Mouse (Mus musculus): ENCODE measurements around the gene Pou5f2. TPM values are rescaled to one million over a fixed set of nuclear protein-coding genes. Genes with fewer than 3 reads are reported as not detected.

The Pou5f2 gene
- 4.0 and 5.3 TPM in 2 replicates for total RNA-seq (2017)

DNA sequence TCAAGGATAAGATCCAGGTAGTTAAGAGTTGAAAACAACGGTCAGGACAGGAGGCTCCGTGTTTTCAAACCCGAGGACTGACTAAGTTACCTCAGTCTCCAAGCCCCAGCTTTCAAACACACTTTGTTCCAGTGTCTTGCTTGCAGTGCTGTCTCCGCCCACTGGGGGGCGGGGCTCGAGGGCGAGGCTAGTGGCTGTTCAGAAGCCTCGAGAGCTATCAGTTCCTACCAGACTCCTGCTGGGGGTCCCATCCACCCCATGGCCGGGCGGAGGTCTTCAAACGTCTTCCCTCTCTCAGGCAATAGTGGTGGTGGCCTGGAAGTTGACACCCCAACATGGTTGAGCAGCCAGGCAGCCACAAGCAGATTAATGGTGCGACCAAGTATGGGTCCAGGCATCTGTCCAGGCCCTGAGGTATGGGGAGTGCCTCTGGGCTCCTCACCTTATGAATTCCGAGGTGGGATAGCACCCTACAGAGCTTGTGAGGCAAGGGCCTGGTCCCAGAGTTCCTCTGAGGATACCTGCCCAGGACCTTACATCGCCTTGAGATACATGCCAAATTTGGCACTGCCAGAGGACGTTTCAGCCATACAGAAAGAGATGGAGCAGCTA is at the start of gene Pou5f2:
Gene Pou5f2 (plus strand): TSS at position 220 of the 612 bp plus-strand sequence.
- no peak for ATAC-seq (ENCODE audit: extremely low read depth, insufficient number of reproducible peaks, low FRiP score, poor library complexity, severe bottlenecking)

DNA sequence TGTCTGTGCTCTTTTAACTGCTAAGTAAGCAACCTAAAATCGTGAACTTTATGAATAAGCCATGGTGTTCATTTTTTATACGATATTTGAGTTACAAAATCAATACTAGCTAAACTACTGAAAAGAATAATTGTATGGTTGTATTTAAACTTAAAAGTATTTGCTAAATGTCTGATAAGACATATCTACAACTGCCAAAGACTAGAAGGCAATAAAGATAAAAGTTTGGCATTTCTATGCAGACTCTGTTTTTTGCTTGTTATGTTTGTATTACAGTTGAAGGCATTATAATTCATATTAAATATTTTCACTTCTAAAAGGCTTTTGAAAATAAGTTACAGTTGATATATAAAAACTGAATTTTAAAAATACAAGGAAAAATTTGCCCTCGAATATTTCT is 48.5 kb upstream of the Pou5f2 start:
- ATAC-seq (ENCODE audit: extremely low read depth, insufficient number of reproducible peaks, low FRiP score, poor library complexity, severe bottlenecking) = no peak

DNA sequence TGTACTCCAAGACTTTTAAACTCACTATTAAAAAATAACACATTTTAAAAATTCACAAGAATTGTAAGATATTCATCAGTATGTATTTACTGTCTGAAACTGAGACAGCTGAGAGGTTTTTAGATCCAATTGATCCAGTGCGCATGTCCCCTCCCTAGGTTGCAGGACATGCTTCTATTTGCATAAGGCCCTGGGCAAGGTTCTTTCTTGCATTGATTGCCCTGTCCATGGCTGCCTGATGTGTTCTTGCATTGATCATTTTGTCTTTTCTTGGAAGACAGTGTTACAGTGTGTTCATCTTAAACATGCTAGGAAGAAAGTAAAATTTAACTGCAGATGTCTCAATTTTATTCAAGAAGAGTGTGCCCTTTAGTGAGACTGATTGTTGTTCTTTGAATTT is 47.6 kb upstream of the Pou5f2 start:
- ATAC-seq (ENCODE audit: extremely low read depth, insufficient number of reproducible peaks, low FRiP score, poor library complexity, severe bottlenecking) = no peak

DNA sequence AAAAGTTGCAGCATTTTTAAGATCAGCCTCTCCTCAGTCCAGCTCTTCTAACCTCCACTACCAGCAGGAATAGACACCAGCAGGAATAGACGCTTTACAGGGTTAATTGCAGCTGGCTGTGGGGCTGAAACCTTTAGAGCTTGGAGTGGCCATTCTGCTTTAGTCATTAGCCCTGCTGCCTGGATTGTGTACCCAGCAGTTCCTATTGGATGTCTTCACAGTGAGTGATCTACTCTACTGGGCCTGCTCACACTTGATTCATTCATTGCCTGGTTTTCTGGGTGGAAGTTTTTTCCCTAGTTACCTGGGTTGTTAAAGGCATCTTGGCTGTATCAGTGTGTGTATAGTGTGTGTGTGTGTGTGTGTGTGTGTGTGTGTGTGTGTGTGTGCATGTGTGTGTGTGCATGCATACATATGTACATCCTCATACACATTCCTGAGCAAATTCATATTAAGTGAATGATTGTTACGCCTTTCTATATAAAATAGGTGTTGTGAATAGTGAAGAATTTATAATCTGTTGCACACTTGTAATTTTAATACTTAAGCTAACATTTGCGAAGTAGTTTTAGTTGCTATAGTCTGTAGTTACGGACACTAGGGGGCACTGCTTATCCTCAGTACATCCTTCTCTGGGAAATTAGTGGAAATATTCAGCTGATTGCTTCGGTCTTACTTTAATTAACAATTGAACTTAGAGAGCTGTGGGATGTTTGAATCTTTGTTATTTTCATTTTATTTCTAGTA is 42.4 kb upstream of the Pou5f2 start:
- no peak for ATAC-seq (ENCODE audit: extremely low read depth, insufficient number of reproducible peaks, low FRiP score, poor library complexity, severe bottlenecking)

DNA sequence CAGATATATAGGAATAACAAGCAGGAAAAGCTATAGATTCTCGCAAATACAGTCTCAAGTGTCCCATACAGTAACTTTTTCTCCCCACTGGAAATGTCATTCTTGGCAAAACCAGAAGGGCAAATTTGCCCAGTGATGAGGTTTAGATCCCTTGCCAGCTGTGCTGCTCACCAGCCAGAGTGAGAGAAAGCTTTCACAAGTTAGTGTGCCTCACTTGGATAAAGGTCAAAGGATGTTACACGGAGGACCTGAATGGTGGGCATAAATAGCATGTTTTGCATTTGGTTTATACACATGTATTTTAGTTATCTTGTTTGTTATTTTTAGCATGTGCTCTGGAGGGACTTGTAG is 41.9 kb upstream of the Pou5f2 start:
- no peak for ATAC-seq (ENCODE audit: extremely low read depth, insufficient number of reproducible peaks, low FRiP score, poor library complexity, severe bottlenecking)

DNA sequence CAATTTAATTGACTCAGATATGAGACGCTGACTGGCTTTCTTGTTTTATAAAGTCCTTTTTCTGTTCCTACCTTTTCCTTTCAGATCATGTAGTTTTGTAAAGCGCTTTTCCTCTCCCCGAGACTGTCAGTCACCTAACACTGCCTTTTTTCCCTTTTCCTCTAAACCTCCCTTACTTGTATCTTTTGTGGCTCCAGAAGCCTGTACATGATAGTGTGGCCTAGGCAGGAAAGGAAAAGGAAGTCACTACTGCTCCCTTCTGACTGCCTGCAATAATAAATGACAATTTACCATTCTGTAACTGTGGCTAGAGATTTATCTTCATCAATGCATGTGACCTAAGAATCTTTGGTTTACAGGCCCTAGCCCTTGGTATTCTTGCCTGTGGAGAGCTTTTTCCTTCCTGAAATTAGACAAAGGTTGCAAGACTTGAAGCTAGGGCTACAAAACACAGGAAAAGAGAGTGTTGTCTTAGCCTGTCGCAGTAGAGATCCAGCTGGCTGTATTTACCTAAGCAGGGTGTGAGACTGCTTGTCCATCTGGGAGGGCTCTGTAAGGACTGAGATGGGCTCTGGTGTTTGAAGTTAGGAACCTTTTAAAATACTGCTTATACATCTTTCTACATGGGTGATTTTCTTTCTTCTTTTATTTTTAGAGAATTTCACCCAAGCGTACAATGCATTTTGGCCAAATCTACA is 33.4 kb upstream of the Pou5f2 start:
- ATAC-seq (ENCODE audit: extremely low read depth, insufficient number of reproducible peaks, low FRiP score, poor library complexity, severe bottlenecking) = no peak

DNA sequence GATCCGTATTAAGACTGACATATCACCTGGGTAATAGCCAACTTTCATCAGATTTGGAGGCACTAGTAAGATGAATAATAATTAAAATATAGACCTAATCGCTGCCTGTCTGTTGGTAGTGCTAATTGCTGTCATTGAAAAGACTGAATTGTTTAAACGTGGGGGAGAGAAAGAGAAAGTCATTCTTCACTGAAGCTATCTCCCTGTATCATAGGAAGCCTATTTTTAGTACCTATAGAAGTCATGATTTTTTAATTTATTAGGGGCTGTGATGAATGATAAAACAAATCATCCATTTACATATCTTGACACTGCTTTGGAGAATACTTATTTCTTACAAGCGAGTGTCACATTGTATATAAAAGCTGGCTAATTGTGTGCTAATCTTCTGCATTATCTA is 20.1 kb upstream of the Pou5f2 start:
- no peak for ATAC-seq (ENCODE audit: extremely low read depth, insufficient number of reproducible peaks, low FRiP score, poor library complexity, severe bottlenecking)

DNA sequence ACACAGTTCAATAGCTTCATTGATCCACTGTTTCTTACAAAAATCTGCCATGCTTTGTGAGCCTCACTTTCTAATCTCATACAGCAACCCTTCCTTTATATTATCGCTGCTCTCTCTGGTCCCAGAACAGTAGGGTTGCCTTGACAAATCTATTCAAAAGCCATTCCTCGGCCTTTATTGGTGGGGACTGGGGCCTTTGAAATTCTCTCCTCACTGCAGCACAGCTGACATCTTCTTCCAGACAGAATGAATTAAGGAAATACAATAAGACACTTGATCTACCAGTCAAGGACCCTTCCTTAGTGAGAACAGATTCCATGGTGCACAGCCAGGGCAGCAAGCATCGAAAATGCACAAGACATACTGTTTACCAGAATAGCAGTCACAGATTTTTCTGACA is 19.4 kb upstream of the Pou5f2 start:
- ATAC-seq (ENCODE audit: extremely low read depth, insufficient number of reproducible peaks, low FRiP score, poor library complexity, severe bottlenecking) = no peak

DNA sequence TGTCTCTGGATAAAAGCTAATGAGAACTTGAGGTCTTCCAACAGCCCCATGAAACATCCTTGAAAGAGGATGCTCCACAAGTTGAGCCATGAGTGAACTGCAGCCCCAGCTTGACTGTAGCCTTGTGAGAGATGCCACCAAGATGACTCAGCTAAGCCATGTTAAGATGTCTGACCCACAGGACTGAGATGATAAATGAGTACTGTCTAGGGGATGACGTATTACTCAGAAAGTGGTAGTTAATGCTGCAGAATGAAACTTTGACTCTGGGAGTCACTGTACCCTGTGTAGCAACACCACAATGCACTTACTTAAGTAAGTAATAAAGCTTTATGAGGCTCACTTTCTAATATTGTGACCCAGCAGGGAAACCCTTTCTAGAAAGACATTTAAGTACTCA is 14.5 kb upstream of the Pou5f2 start:
- no peak for ATAC-seq (ENCODE audit: extremely low read depth, insufficient number of reproducible peaks, low FRiP score, poor library complexity, severe bottlenecking)

DNA sequence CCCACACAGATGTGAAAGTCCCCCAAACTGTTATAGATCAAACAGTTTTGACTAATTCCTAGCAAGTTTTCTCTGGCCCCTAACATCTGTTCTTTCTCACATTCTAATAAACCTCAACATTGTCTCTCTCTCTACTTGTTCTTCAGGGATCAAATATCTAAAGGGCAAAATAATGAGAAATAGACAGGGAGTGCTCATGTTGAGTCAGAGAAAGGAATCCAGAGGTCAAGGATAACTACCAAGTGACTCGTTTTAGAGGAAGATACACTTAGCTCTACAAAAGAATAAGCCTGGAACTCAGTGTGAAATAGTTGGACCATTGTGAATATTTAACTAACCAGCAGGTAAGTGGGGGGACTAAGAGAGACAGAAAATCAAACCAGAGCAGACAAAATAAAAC is 8.1 kb downstream of the Pou5f2 start:
- no peak for ATAC-seq (ENCODE audit: extremely low read depth, insufficient number of reproducible peaks, low FRiP score, poor library complexity, severe bottlenecking)

DNA sequence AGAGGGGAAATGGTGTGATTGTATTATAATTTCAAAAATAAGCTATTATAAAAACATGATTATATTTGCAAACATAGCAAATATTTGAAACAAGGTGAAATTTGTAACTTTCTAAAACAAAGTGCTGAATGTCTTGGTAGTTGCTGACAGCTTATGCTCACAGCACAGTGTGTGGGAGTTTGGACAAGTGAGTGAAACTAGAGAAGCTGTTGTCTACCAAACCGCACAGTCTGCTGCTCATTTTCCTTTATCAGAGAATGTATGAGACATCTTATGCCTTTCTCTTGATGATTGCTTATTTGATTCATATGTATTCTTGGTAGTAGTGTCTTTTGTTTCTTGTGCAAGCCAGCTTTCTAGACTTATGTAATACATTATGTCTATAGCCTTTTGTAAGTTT is 12.5 kb downstream of the Pou5f2 start:
- no peak for ATAC-seq (ENCODE audit: extremely low read depth, insufficient number of reproducible peaks, low FRiP score, poor library complexity, severe bottlenecking)

DNA sequence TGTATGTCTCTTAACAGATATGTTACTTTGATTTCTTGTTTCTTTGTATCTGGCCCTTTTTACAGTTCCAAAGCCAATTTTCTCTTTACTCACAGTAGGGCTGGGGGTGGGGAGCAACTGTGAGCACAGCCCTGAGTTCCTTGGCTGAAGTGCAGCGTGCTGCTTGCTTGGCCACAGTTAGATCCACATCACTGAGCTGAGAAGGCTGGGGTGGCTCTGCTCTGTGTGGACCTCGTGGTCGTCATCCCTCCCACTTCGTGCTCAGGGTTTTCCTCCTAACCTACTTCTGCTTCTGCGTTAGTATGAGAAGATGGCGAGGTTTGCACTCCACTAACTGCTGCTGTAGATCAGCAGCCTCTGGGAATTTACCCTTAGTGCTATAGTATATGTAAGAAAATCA is 18.5 kb downstream of the Pou5f2 start:
- peak; percentile 55; the same call in 1 of the 2 replicates for ATAC-seq (ENCODE audit: extremely low read depth, insufficient number of reproducible peaks, low FRiP score, poor library complexity, severe bottlenecking)

DNA sequence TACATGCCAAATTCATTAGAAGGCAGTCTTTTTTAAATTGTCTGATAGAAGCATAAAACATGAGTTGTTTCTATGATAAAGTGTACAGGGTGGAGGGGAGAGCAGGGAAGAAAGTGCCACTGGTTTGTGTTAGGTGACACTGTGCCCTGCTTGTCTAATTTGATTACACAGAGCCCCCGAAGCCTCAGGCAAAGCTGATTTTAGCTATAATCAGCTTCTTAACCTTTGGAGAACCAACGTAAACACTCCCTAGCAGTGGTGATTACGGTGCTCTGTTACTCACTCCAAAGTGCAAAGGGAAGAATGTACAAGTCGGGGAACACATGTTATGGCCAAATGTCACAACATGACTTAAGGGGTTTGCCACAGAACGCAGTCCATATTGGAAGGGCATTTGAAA is 20.4 kb downstream of the Pou5f2 start:
- ATAC-seq (ENCODE audit: extremely low read depth, insufficient number of reproducible peaks, low FRiP score, poor library complexity, severe bottlenecking) = no peak

Other genes starting within 250 kb of the Pou5f2 start
- gene Nr2f1, start 174.9 kb downstream of the Pou5f2 start, total RNA-seq (2017) = not detected in 2 replicates